Mouse (Mus musculus) embryonic facial prominence, embryonic 14.5 days (tissue): ENCODE measurements around the gene Gm2174. TPM values are rescaled to one million over a fixed set of nuclear protein-coding genes. Genes with fewer than 3 reads are reported as not detected.

Source experiments
- ATAC-seq: fragments of 200-750 bp; cut with Nextera tagmentation; 2 replicates; pipeline ENCODE4 v1.8.0; 2017; ENCODE audit warnings: low read depth, moderate number of reproducible peaks, moderate TSS enrichment
- DNase-seq: peaks from one replicate; pipeline ENCODE4 v3.0.0-alpha.2; 2015; ENCODE audit warnings: low spot score
- H3K27ac ChIP-seq: fragments of 300-500 bp; sonication (generic); replicated peaks from 2 replicates; pipeline ENCODE4 v1.5.1; 2014; ENCODE audit warnings: low read depth, mild to moderate bottlenecking, low read length, moderate library complexity
- H3K27me3 ChIP-seq: fragments of 300-500 bp; sonication (generic); replicated peaks from 2 replicates; pipeline ENCODE4 v1.6.1; 2014; ENCODE audit warnings: low read length; ENCODE audit not compliant: control insufficient read depth, insufficient read depth
- H3K36me3 ChIP-seq: fragments of 300-500 bp; sonication (generic); 2 replicates; pipeline ENCODE4 v1.6.1; 2014; ENCODE audit warnings: low read length, mixed read lengths; ENCODE audit not compliant: control insufficient read depth, insufficient read depth
- H3K4me1 ChIP-seq: fragments of 300-500 bp; sonication (generic); 2 replicates; pipeline ENCODE4 v1.6.1; 2014; ENCODE audit warnings: antibody characterized with exemption, low read length; ENCODE audit not compliant: control insufficient read depth, insufficient read depth
- H3K4me2 ChIP-seq: fragments of 300-500 bp; sonication (generic); 2 replicates; pipeline ENCODE4 v1.6.1; 2014; ENCODE audit warnings: low read depth, mild to moderate bottlenecking, low read length, moderate library complexity, mixed read lengths
- H3K4me3 ChIP-seq: fragments of 300-500 bp; sonication (generic); 2 replicates; pipeline ENCODE4 v1.5.1; 2014; ENCODE audit warnings: low read depth, mild to moderate bottlenecking, low read length
- H3K9ac ChIP-seq: fragments of 300-500 bp; sonication (generic); 2 replicates; pipeline ENCODE4 v1.6.1; 2014; ENCODE audit warnings: low read depth, mild to moderate bottlenecking, low read length, moderate library complexity, mixed read lengths
- H3K9me3 ChIP-seq: fragments of 300-500 bp; sonication (generic); 2 replicates; pipeline ENCODE4 v1.6.1; 2016; ENCODE audit warnings: low read length; ENCODE audit not compliant: control insufficient read depth
- WGBS: fragments of 180-500 bp; shearing (Covaris S2); extraction: QIAGEN DNeasy Blood & Tissue Kit; methylation state at CpG from one replicate; pipeline ENCODE4 v1.1.7; 2014; 5-methylcytosine and 5-hydroxymethylcytosine counted together
- polyA plus RNA-seq: library from polyadenylated mRNA; unstranded; fragments of >200 nt; fragmentation: Nextera tagmentation; extraction: Ambion mirVana; gene quantifications from 2 replicates; pipeline ENCODE4 v1.2.1, GENCODE M21; 2014

The Gm2174 gene
- polyA plus RNA-seq, 1 experiment from 2014 or later: 3.5 TPM

DNA sequence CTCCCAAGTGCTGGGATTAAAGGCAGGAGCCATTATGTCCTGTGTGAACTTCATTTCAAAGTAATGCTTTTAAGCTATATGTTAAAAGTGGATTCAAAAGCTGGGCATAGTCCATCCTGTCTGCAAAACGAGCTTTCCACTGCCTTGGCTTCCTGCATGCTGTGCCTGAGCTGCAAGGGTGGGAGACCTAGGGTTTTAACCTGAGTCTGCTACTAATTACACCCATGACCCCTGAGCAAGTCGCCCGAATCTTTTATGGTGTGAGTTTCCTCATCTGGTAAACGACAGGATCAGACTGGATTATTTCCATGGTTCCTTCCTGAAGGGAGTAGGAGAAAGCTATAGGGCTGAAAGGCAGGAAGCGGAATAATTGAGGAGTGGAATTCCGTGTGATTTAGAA lies 20.7 kb downstream of the Gm2174 start:
- WGBS: 43% methylated on average over 6 of the region's 6 CpGs
- no peak overlapping the region for H3K4me3 ChIP-seq
- ATAC-seq: no peak

DNA sequence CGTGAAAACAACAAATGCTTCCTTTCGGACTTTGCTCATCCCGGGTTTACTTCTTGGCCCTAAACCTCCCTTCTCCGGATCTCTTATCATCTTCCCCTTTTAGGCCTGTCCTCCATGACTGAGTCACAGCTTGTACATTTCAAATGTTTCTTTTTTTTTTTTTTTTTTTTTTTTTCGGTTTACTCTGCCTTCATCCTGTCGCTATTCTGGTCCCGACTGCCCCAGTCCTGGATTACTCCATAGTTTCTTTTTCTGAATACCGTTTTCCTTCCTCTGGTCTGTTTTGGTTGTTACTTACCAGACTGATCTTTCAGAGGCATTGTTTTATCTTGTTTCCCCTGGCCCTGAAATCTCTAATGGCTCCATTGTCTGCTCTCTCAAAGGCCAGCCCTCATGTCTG lies 26.3 kb downstream of the Gm2174 start:
- Histone ChIP-seq H3K27ac (no peak overlapping the region), H3K36me3 (no peaks in the 10 kb centered on the region)
- no peak for ATAC-seq

More for the DNA sequence above, 20.7 kb downstream of the Gm2174 start:
- H3K4me1 ChIP-seq: no peaks in the 10 kb centered on the region
- H3K27ac ChIP-seq: no peak overlapping the region
- 0 out of 2 replicates have a peak, but pooled peaks cover 2% of the 10 kb centered on the region for H3K9me3 ChIP-seq
- H3K36me3 ChIP-seq: no peaks in the 10 kb centered on the region
- H3K27me3 ChIP-seq: no peaks in the 10 kb centered on the region
- no peak overlapping the region for H3K4me2 ChIP-seq
- no peak for DNase-seq
- no peak overlapping the region for H3K9ac ChIP-seq

DNA sequence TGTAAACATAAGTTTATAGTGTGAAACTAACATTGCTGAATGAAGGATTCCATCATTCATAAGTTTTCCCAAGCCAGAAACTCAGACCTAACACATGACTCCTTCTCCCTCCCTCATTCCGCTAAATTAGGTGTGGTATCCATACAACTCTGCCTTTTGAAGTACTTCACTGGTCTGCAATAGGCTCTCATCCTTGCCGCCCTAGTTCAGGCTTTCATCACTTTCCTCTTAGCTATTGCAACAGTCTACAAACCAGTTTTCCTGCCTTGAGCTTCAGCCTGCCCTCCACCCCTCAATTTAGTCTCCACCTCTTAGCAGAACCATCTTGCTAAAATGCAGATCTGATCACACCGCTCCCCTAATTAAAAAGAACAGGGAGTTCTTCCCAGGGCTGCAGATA lies 29.8 kb downstream of the Gm2174 start:
- H3K27me3 ChIP-seq: no peaks in the 10 kb centered on the region
- no peak overlapping the region for H3K27ac ChIP-seq
- no peaks in the 10 kb centered on the region for H3K9me3 ChIP-seq
- DNase-seq: no peak
- no peak overlapping the region for H3K4me3 ChIP-seq
- H3K36me3 ChIP-seq: peaks cover 3% of the 10 kb centered on the region; the same call in 1 of the 2 replicates
- no peak overlapping the region for H3K9ac ChIP-seq
- no peak for ATAC-seq
- WGBS: 77% methylated on average over 3 of the region's 3 CpGs
- no peaks in the 10 kb centered on the region for H3K4me1 ChIP-seq
- H3K4me2 ChIP-seq: no peak overlapping the region

More for the DNA sequence above, 26.3 kb downstream of the Gm2174 start:
- Histone ChIP-seq H3K4me1 (no peaks in the 10 kb centered on the region), H3K4me2 (no peak overlapping the region), H3K9ac (no peak overlapping the region), H3K9me3 (0 out of 2 replicates have a peak, but pooled peaks cover 2% of the 10 kb centered on the region), H3K27me3 (no peaks in the 10 kb centered on the region), H3K4me3 (no peak overlapping the region)
- DNase-seq: no peak
- WGBS: 66% methylated on average over 8 of the region's 8 CpGs

DNA sequence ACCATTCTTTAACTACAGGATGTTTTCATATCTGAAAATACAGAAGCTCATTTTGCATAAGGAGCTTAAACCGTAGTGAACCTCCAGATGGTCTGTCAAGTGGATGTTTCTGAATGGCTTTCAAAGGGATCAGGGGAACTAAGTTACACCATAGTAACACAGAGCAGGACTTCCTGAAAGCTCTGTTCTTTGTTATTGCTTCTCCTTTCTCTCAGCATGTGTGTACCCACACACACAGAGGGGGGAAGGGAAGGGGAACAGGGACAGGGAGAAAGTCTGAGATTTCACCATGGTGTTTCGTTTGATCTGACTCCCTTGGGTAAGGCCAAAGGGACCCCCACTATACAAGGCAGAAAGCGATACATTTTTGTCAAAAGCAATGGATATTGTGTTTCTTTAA lies 34.1 kb downstream of the Gm2174 start:
- Histone ChIP-seq H3K27ac (no peak overlapping the region), H3K4me1 (no peaks in the 10 kb centered on the region), H3K9ac (no peak overlapping the region), H3K9me3 (no peaks in the 10 kb centered on the region), H3K4me3 (no peak overlapping the region), H3K4me2 (no peak overlapping the region), H3K36me3 (peaks cover 3% of the 10 kb centered on the region; the same call in 1 of the 2 replicates), H3K27me3 (no peaks in the 10 kb centered on the region)
- WGBS: 58% methylated on average over 3 of the region's 3 CpGs
- ATAC-seq: no peak
- DNase-seq: no peak

DNA sequence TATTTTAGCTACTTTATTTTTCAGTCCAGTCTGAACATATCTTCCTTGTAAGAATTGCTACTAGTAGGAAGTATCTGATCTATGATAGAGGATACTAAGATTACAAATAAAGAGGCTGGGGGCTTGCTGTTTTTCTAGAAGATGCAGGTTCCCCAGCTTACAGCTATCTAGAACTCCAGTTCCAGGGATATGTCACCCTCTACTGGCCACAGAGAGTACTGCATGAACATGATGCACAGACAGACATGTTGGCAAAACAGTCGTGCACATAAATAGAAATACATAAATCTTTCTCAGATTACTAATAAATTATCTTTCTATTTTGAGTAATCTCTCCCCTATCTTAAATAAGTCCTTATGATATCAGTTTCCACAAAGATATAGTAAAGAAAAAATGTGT lies 42.0 kb downstream of the Gm2174 start:
- no peak overlapping the region for H3K27ac ChIP-seq
- WGBS: 16% methylated on average over 1 of the region's 1 CpGs
- no peak overlapping the region for H3K4me3 ChIP-seq
- no peak for ATAC-seq
- H3K27me3 ChIP-seq: no peaks in the 10 kb centered on the region
- H3K9ac ChIP-seq: no peak overlapping the region
- H3K36me3 ChIP-seq: no peaks in the 10 kb centered on the region; the same call in 1 of the 2 replicates
- no peaks in the 10 kb centered on the region for H3K4me1 ChIP-seq
- DNase-seq: peak; percentile 63
- H3K4me2 ChIP-seq: no peak overlapping the region
- H3K9me3 ChIP-seq: no peaks in the 10 kb centered on the region

DNA sequence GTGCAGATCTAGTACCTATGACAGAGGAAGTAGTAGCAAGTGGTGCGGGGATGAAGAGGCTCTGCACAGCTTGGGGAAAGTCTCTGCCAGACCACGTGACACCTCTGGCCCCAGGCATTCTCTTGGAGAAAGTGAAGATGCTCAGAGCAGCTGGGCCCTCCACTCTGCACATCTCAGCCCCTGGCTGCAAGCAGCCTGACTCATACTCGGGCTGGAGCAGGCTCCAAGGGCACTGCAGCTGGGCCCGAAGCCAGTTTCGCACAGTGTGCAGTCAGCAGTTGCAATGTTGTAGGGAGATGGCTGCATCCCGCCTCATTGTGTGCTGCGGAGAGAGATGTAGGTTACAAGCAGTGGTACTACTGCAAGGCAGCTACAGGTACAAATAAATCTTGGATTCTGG lies 49.5 kb downstream of the Gm2174 start:
- ATAC-seq (no peak), DNase-seq (no peak)
- Histone ChIP-seq H3K36me3 (peaks cover 7% of the 10 kb centered on the region), H3K4me2 (no peak overlapping the region), H3K27me3 (no peaks in the 10 kb centered on the region), H3K9me3 (no peaks in the 10 kb centered on the region), H3K9ac (no peak overlapping the region), H3K4me3 (no peak overlapping the region), H3K27ac (no peak overlapping the region), H3K4me1 (no peaks in the 10 kb centered on the region)
- WGBS: 70% methylated on average over 7 of the region's 7 CpGs

Other genes with a start within 250 kb of the Gm2174 start
- not detected in 2 replicates for gene Gm773, start 235.1 kb upstream of the Gm2174 start, polyA plus RNA-seq
- gene Zfp449, start 101.6 kb upstream of the Gm2174 start, polyA plus RNA-seq: 10.7 and 11.6 TPM in 2 replicates
- gene Smim10l2a, start 73.4 kb upstream of the Gm2174 start, polyA plus RNA-seq: 3.3 and 4.0 TPM in 2 replicates
- gene Ints6l, start 6.9 kb downstream of the Gm2174 start, polyA plus RNA-seq: 28.0 and 30.9 TPM in 2 replicates
- gene Gm10477, start 76.8 kb downstream of the Gm2174 start, polyA plus RNA-seq: not detected in 2 replicates
- gene Gm648, start 101.6 kb downstream of the Gm2174 start, polyA plus RNA-seq: not detected in 2 replicates
- 25.4 and 25.6 TPM in 2 replicates for gene Mmgt1, start 150.1 kb downstream of the Gm2174 start, polyA plus RNA-seq
- gene Slc9a6, start 161.8 kb downstream of the Gm2174 start, polyA plus RNA-seq: 11.8 and 14.8 TPM in 2 replicates